Mouse (Mus musculus) gastrocnemius, adult 8-10 months (tissue): Measurements from ENCODE around the gene Esyt3. TPM values are rescaled to one million over a fixed set of nuclear protein-coding genes. Genes with fewer than 3 reads are reported as not detected.

Experiments
- DNase-seq, 2 experiments: peaks; one replicate each; pipeline ENCODE4 v3.0.0; 2022; ENCODE audit warnings: low spot score in 2 of 2
- total RNA-seq, 4 experiments: library from RNA; stranded (reverse); gene quantifications; 2 replicates each; pipeline ENCODE4 v1.2.4; 2022

Gene Esyt3
- not detected for total RNA-seq

DNA sequence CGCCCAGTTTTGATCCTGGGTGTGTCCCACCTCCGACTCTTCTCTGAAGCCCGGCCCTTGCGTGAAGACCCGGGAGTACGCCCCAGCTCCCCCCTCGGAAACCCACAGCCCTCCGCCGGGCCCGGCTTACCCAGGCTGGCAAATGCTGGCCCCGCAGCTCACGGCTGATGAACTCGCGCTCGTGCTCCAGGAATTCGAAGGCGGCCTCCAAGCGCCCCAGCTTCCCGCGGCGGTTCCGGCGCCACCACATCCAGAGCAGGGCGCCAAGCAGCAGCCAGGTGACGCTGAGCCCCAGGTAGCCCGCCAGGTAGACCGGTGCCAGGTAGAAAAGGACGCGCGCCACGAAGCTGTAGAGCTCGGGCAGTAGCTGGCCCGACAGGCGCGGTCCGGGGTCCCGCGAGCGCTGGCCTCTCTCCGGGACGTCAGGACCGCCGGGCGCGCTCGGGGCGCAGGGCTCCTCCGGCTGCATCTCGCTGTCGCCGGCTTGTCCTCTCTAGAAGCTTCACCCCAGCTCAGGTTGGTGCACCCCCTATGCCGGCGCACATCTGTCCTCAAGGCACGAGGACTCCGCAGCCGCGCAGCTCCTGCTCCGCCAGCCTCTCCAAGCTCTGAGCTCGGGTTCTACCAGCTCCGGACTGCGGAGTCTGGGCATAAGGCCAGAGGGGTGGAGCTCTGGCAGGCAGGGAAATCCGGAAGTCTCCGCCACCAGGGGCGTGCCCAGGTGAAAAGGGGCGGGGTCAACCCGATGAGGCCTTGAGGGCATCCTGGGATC, at the start of gene Esyt3:
Gene Esyt3, minus strand, starts transcription at position 637 of the 772 bp plus-strand sequence.
- DNase-seq: no peak

GRCm38 (mm10) chr9:99401288-99401974, 43.1 kb upstream of the Esyt3 start:
- peak; percentile 37 to 59 for DNase-seq

DNA sequence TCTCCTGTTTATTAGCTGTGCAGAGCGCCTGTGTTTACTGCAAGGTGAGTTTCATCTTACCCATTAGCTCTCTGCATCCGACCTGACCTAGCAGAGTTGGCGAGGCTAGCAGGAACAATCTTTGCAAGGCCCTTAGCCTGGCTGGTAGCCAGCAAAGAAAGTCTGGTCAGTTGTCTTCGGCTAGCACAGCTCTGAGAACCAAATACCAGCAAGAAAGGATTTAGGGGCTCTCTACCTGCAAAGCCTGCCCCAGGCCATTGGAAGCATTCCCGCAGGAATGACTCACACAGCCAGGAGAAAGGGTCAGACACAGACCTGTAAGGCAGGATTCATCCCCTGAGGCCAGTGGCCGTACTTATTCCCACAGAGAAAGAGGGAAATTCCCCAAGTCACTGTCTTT, 42.4 kb upstream of the Esyt3 start:
- DNase-seq: peak in 1 of 2 experiments; percentile 46

DNA sequence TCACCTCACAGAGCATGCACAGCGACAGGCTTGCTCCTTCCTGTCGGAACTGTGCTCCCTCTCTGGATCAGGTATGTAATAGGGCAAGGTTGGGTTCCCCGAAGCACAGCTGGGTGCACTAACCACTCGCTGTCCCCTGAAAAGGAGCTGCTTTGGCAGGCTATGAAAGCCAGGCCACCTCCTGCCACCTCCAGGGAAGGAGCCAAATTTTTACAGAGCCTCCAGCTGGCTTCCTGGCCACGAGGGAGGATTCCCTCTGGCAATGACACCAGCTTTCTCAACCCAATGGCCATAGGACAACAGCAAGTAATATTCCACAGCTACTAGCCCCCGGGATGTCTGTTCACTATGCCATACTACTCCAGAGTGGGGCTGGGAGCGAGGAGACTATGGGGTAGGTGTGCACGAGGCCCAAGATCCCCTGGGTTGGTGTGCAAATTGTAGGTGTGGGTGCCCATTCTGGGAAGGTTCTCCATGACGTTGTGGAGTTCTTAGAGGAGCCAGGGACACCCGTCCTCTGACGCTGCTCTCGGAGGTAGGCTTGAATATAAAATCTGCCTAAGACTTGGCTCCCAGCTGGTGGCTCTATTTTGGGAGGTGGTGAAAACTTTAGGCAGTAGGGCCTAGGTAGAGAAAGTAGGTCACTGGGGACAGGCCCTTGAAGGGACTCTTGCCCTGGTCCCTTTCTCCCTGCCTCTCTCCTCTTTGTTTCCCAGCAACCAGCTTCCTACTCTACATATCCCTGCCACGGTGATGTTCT, 38.9 kb upstream of the Esyt3 start:
- DNase-seq: peak; percentile 35 to 69

- no peak for DNase-seq
Observed at GRCm38 (mm10) chr9:99394366-99394765, 36.0 kb upstream of the Esyt3 start.

DNA sequence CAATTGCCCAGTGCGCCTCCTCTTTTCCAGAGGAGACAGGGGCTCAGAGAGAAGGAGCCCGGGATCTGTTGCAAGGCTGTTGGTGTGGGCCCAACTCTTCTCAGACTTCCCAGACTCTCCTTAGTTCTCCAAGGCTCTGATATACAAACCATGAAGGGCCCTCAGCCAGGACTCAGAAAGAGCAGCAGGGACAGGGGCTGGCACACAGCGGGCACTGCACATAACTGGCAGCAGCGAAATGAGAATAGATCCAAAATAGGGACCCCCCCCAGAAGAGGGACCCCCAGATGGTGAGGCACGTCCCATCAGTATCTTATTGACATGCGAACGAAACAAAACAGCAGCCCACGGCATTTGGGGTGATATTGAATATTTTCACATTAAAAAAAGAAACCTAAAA, 34.8 kb upstream of the Esyt3 start:
- DNase-seq: no peak

DNA sequence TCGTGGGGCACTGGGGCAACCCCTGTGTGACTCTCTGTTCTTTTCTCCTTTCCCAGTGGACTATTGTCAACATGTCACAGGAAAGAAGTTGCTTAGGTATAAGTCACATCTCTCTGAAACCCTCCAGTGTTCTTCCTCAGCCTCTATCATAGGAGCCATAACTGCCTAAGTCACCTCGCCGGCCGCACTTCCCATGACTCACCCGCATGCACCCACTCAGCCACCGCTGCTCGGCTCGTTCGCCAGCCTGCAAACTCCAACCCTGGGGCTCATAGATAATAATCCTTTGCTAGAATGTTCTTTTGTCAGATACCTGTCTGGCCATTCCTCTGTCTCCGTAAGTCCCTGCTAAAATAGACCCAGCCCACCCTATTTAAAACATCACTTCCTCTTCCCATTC, 33.2 kb upstream of the Esyt3 start:
- DNase-seq: no peak

- DNase-seq: no peak
Observed at GRCm38 (mm10) chr9:99390716-99391115, 32.4 kb upstream of the Esyt3 start.

DNA sequence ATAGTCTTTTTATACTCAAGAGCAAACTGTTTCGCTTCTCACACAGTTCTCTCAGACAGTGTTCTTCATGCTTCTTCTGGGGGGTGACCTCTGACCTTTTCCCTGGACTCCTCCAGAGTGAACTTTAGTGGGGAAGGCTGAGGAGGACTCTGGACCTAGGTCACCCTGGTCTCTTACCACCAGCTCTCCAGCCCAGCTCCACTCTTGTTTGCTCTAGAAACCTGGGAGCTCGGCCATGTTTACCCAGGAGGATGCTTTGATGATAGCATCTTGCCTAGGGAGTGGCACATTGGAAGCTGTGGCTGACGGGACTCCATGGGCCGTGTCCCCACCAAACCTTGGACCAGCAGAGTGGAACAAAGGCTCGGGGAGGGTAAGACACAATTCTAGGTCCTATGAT, 31.8 kb upstream of the Esyt3 start:
- peak in 1 of 2 experiments; percentile 18 for DNase-seq

GRCm38 (mm10) chr9:99389506-99389905, 31.1 kb upstream of the Esyt3 start:
- no peak for DNase-seq

- no peak for DNase-seq
Observed at GRCm38 (mm10) chr9:99388856-99389255, 30.5 kb upstream of the Esyt3 start.

DNA sequence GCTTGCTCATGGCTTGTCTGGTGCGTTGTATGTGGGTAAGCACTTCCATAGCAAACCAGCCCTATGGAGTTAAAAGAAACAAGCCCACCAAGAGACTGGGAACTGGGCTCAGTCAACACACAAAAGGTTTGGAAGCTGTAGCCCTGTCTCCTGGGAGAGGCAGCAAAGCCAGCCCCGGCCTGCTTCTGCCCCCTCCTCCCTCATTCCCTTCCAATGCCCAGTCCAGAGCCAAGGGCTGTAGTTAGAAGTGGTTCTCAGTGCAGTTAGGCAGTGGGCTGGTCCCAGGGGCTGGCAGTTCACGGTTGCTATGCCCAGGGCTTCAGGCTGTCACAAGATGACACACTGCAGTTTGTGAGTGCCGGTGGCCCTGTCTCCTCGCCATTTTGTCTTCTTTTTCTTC, 29.7 kb upstream of the Esyt3 start:
- DNase-seq: no peak

GRCm38 (mm10) chr9:99382556-99382955, 24.2 kb upstream of the Esyt3 start:
- no peak for DNase-seq

DNA sequence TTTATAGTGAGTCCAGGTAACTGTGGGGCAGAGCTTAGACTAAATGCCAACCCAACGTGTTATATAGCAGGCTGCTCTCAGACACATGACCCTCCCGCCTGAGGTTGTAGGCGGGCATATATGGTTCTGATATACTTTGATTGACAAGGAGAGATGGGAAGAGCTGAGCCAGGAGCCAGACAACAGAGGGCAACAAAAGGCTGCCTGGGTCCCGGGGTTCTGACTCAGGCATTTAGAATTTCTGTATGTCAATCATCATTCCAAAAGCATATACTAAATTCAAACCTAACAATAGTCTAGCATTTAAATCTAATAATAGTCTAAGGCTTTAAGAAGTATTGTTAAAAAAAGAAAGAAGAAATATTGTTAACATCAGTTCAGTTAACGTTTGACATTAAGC, 20.8 kb upstream of the Esyt3 start:
- DNase-seq: no peak

- DNase-seq: no peak
Observed at GRCm38 (mm10) chr9:99376591-99377418, 18.4 kb upstream of the Esyt3 start.

GRCm38 (mm10) chr9:99368431-99368830, 10.1 kb upstream of the Esyt3 start:
- DNase-seq: no peak

DNA sequence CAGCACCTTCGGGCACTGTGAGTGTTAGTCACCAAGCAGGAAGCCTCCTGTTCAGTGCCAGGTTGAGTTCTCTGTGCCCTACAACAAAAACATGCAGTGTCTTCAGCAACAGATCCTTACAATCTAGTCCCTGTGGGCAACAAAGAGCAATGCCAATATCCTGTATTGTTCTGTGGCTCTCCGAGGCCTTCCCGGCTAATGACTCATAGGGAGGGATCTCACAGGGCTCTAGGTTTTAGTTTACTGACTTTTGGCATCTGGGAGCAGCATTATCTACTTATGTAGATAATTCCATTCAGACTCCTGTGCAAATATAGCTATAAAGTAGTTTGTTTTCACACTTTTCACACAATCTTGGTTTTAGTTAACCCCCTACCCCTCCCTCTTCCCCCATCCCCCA, 7.5 kb upstream of the Esyt3 start:
- DNase-seq: no peak

- no peak for DNase-seq
Observed at GRCm38 (mm10) chr9:99363076-99363475, 4.7 kb upstream of the Esyt3 start.

DNA sequence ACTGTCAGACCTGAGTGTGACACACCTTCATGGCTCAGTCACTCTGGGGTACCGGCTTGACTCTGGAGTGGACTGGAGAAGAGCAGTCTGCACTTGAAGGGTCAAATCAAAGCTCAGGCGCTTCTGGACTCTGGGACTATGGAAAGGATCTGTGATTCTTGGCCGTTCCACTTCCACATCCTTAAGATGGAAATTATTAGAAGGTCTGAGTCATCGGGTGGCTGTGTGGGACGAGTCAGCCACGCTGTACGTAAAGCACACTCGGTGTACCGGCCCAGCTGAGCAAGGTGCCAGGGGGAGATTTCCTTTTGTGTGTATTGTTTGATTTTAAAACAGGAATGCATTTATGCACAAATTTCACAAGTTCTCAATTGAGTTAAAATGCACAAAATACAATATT, 3.6 kb upstream of the Esyt3 start:
- no peak for DNase-seq

DNA sequence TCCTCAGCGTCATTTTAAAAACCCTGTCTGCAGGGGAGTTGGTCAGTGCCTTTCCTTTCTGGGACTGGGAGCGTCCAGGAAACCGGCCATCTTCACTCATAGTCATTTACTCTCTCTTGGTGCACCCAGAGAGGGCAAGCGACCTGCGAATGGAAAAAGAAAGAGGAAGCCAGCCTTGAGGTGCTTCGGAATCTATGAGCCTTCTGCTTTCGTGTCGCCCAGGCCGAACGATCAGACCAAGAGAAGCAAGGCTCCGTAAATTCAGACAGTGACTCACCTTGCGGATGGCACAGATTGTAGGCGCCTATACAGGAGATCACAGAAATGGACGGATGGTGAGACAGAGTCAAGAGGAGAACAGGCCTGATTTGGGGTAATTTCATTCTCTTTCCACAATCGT, 655 bp upstream of the Esyt3 start:
- no peak for DNase-seq

DNA sequence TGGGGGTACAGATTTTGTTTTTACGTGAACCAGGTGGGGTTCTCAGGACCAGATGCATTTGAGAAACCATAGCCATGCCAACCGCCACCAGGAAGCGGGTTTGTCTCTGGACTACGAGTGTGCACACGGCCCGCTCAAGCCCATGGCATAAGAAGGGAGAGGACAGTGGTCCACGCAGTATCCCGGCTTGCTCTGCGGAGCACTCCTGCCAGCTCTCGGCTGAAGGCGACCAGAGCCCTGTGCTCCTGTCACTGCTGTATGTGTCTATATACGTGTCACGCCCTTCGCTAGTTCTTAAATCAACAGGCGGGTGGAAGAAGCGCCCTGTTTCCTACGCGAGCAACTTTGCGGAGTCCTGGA, 816 bp downstream of the Esyt3 start:
- DNase-seq: no peak
